Mouse (Mus musculus) E14TG2a.4 (cell line): ENCODE measurements at regions not wholly inside any gene's neighbourhood (a gene's known extent, or its start where the extent isn't known, plus 50 kb on each side); places are given as distances from the start of the nearest gene placed in this dataset.

ENCODE experiments used
- CTCF ChIP-seq: conservative IDR thresholded peaks from 2 replicates; pipeline ENCODE4 v1.5.1; 2014; ENCODE audit warnings: low read length
- POU5F1 ChIP-seq: IDR thresholded peaks from 2 replicates; pipeline ENCODE4 v1.6.1; 2014; ENCODE audit warnings: low read length, borderline replicate concordance

DNA sequence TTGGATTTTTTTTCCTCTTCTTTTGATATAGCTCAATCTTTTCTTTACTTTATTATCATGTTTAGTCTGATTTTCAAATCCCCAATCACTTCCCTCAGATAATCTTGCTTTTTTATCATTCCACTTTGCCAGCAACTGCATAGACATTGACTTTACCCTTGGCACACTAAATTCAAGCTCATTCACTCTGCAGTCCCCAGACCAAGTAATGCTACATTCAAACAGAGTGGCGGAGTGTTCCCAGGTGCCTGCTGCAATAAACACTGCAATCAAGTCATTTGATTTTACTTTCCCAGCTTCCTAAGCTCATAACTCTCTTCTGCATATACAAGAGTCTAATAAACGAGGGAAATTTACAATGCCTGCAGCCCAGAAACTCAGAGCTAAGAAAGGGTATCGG is 269.8 kb downstream of the Rps29 start:
- TF ChIP-seq CTCF (no peak), POU5F1 (no peak)
